Mouse (Mus musculus) limb, embryonic 10.5 days (tissue): ENCODE measurements around the gene Ell. TPM values are rescaled to one million over a fixed set of nuclear protein-coding genes. Genes with fewer than 3 reads are reported as not detected.
"Not testable (repeated sequence)": the region's sequence is repeated elsewhere in the genome, so short reads cannot be mapped to it uniquely, and the experiment has no call there.

ENCODE experiments used
- DNase-seq: peaks from one replicate; pipeline ENCODE4 v3.0.0-alpha.2; 2017; ENCODE audit warnings: low spot score
- H3K27ac ChIP-seq: fragments of 300-500 bp; sonication (generic); 2 replicates; pipeline ENCODE4 v1.5.1; 2016; ENCODE audit warnings: mild to moderate bottlenecking
- H3K27me3 ChIP-seq: fragments of 300-500 bp; sonication (generic); 2 replicates; pipeline ENCODE4 v1.6.1; 2016; ENCODE audit warnings: low read depth, mild to moderate bottlenecking; ENCODE audit not compliant: poor library complexity, severe bottlenecking
- H3K36me3 ChIP-seq: fragments of 300-500 bp; sonication (generic); 2 replicates; pipeline ENCODE4 v1.6.1; 2016; ENCODE audit warnings: mild to moderate bottlenecking, moderate library complexity
- H3K4me1 ChIP-seq: fragments of 300-500 bp; sonication (generic); 2 replicates; pipeline ENCODE4 v1.6.1; 2016
- H3K4me3 ChIP-seq: fragments of 300-500 bp; sonication (generic); 2 replicates; pipeline ENCODE4 v1.5.1; 2016; ENCODE audit warnings: mild to moderate bottlenecking, moderate library complexity
- H3K9me3 ChIP-seq: fragments of 300-500 bp; sonication (generic); replicated peaks from 2 replicates; pipeline ENCODE4 v1.6.1; 2016; ENCODE audit warnings: mild to moderate bottlenecking
- WGBS: fragments of 180-500 bp; shearing (Covaris S2); methylation state at CpG from one replicate; pipeline ENCODE4 v1.1.7; 2016; 5-methylcytosine and 5-hydroxymethylcytosine counted together
- polyA plus RNA-seq: library from polyadenylated mRNA; unstranded; fragments of >200 nt; fragmentation: Nextera tagmentation; extraction: Ambion mirVana; gene quantifications from 2 replicates; pipeline ENCODE4 v1.2.1, GENCODE M21; 2016

Gene Ell
- polyA plus RNA-seq, 1 experiment from 2014 or later = 26.1 TPM

DNA sequence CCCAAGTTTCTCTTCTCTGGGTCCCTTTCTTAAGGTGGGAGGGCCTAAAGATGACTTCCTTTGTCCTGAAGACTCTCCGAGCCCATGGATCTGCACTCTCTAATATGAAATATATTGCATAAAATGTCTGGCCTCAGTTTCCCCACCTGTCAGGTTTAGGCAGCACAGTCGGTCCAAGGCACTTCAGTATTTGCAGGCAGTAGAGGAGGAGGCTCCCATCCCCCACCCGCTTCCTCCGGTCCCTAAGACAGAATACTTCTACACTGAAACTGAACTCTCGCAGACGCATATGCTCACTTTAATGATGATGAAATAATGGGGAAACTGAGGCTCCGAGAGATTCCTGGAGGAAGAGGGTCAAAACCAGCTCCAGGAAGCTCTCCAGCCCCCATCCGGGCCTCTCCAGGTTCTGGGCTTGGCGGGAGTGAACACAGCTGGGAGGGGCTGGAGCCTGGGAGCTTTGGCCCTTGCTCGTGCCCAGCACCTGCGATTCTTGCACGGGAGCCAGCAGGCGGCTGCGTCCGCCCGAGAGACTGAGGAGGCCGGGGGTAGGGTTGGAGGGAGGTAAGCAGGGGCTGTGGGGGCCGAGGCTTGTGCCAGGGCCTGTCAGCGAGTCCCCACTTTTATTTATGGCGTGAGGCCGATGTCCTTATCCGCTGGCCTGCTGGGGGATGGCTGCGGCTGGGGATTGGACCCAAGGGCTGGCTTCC, 37.3 kb upstream of the Ell start:
- DNase-seq = peak; percentile 64
- peaks cover 63% of the 10 kb centered on the region for H3K27me3 ChIP-seq
- H3K36me3 ChIP-seq = peaks cover 32% of the 10 kb centered on the region
- peaks cover 81% of the 10 kb centered on the region for H3K4me1 ChIP-seq
- peak overlapping the region; percentile 72 for H3K27ac ChIP-seq
- 10% methylated on average over 23 of the region's 23 CpGs for WGBS
- peak overlapping the region; percentile 36 for H3K4me3 ChIP-seq
- H3K9me3 ChIP-seq = no peaks in the 10 kb centered on the region

DNA sequence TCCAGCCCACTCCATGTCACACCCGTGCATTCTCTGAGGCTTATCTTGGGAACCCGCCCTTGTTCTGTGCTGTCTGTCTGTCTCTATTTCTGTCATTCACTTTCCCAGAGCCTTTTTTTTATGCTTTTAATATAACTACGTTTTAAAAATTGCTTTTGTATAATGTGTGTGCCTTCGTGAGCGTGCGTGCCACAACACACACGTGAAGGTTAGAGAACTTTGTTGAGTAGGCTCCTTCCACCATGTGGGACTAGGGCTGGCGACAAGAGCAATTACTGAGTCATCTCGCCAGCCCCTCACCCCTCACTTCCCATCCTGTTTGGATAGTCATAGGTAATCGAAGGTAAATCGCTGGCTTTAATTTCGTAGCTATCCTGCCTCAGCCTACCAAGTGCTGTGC, 36.7 kb upstream of the Ell start:
- H3K27ac ChIP-seq = peak overlapping the region; percentile 72
- no peak for DNase-seq
- WGBS = 27% methylated on average over 12 of the region's 12 CpGs
- H3K4me1 ChIP-seq = peaks cover 80% of the 10 kb centered on the region
- H3K36me3 ChIP-seq = peaks cover 37% of the 10 kb centered on the region
- H3K27me3 ChIP-seq = peaks cover 57% of the 10 kb centered on the region
- H3K4me3 ChIP-seq = peak overlapping the region; percentile 36
- no peaks in the 10 kb centered on the region for H3K9me3 ChIP-seq

DNA sequence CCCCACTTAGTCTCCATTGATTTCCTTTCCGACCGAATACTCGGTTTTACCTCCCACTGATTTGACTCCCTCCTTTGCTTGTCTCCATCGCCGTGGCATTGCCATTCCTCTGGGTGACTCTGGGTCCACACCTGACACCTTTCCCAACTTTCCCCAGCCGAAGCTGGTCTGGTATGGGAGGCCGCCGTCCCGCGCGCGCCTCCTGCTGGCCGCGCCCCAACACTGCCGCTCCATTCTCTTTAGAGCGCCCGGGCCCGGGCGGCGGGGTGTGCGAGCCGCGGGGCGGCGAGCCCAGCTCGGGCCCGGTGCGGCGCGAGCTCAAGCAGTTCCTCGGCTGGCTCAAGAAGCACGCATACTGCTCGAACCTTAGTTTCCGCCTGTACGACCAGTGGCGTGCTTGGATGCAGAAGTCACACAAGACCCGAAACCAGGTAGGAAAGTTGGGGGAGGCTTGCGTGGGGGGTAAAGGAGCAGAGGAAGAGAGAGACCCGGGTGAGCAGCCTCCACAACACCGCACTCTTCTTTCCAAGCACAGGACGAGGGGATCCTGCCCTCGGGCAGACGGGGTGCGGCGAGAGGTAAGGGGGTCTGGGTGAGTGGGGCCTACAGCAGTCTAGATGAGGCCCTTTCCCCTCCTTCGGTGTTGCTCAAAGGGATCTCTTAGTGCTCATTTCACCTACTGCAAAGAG, 36.1 kb upstream of the Ell start:
- Histone ChIP-seq H3K4me1 (peaks cover 80% of the 10 kb centered on the region), H3K9me3 (no peaks in the 10 kb centered on the region), H3K36me3 (peaks cover 43% of the 10 kb centered on the region), H3K27me3 (peaks cover 51% of the 10 kb centered on the region), H3K4me3 (peak overlapping the region; percentile 33), H3K27ac (peak overlapping the region; percentile 82)
- WGBS = 12% methylated on average over 46 of the region's 46 CpGs
- DNase-seq = peak; percentile 84

DNA sequence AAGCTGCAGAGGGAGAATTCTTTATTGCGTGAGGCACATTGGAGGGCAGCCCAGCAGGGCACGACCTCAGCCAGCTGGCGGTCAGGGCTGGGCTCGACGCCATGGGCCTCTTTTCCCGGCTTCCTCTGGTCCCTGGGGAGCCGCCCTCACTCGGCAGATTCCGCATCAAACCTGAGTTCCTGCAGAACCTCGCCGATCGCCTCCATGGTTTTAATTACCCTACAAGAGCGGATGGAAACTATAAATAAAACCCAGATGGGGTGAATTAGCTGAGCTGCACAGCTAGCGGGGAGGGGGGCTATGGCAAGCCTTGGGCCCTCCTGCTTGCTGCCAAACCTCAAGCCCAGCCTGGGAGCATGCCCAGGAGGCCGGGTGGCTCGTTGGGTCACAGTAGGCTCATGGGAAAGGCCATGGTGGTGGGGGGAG, 35.0 kb upstream of the Ell start:
- Histone ChIP-seq H3K27ac (peak overlapping the region; percentile 82), H3K27me3 (peaks cover 40% of the 10 kb centered on the region), H3K36me3 (peaks cover 44% of the 10 kb centered on the region), H3K4me3 (peak overlapping the region; percentile 33), H3K9me3 (no peaks in the 10 kb centered on the region), H3K4me1 (peaks cover 80% of the 10 kb centered on the region)
- 20% methylated on average over 16 of the region's 16 CpGs for WGBS
- peak; percentile 84 for DNase-seq

DNA sequence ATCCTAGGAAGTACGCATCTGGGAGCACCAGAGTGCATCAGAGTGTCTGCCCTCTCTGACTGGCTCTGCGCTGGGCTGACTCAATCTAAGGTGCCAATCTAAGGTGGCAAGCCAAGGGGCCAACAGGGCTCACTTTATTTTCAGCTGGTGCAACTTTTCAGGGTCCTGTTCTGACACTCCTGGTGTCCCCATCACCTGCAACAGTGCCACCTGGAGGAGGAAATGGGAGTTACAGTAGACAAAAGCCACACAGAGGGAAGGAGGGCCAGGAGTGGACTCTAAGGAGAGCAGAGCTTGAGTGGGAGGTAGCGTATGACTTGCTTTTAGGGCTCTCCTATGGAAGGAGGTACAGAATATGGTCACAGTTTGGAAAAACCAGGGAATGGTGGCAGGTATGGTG, 34.4 kb upstream of the Ell start:
- peak overlapping the region; percentile 77 for H3K4me3 ChIP-seq
- H3K27ac ChIP-seq = peak overlapping the region; percentile 97
- H3K4me1 ChIP-seq = peaks cover 76% of the 10 kb centered on the region
- peaks cover 40% of the 10 kb centered on the region for H3K36me3 ChIP-seq
- H3K27me3 ChIP-seq = peaks cover 34% of the 10 kb centered on the region
- DNase-seq = peak; percentile 87
- no peaks in the 10 kb centered on the region for H3K9me3 ChIP-seq
- 61% methylated on average over 3 of the region's 3 CpGs for WGBS

DNA sequence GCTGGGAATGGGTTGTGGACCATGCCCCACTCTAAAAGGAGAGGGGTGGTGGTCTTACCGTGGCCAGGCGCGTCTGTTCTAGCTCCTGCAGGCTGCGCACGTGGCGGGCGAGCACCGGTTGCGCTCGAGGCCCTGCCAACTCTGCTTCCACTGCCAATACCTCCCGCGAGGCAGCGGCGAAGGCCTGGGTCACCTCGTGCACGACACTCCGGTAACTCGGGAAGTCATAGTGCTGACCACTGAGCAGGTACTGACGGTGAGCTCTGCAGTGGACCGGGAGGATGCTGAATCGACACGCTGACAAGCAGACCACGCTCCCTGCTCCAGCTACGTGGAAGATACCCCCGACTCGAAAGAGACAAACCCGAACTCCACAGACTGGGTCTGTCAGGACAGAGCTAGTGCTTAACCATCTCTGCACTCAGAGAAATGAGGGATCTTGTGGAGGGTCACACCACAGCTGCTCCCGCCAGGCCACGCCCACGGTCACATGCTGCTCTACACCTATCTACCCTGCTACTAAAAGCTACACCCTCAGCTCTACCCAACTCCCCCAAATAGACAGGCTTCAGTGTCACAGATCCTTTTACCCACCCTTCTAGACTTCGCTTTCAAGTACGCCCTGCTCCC, 33.4 kb upstream of the Ell start:
- no peak for DNase-seq
- peak overlapping the region; percentile 77 for H3K4me3 ChIP-seq
- H3K36me3 ChIP-seq = peaks cover 33% of the 10 kb centered on the region
- WGBS = 35% methylated on average over 32 of the region's 32 CpGs
- peaks cover 66% of the 10 kb centered on the region for H3K4me1 ChIP-seq
- peak overlapping the region; percentile 97 for H3K27ac ChIP-seq
- H3K9me3 ChIP-seq = no peaks in the 10 kb centered on the region
- peaks cover 25% of the 10 kb centered on the region for H3K27me3 ChIP-seq

DNA sequence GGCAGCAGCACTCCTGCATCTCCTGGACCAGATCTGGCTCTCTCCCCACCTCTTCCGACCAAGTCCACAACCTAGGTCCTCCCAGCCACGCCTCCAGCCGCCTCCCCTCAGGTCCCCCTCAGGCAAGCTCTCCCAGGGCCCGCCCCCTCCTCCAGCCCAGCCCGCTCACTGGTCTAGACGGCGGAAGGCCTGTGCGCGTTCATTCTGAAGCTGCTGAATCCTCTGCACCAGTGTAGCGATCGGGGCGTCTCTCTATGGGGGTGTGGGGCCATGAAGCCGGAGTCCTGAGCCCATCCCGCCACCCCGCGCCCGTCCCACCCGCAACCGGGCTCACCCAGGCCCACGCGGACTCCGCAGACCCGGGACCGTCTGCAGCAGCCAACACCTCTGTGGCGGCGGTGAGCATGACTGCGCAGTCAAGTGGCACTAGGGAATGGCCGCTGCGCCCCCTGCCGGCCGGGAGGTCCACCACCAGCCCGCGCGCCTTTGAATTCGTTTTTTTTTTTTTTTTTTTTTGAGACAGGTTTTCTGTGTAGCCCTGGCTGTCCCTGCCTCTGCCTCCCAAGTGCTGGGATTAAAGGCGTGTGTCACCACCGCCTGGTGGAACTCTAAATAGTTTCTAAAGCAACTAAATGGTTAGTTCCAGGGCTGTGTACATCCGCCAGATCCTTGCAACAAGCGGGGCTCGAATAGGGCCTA, 32.8 kb upstream of the Ell start, which contains the start of gene Rex1bd:
Rex1bd (minus strand) TSS at position 425 of the 699 bp plus-strand sequence.
- peak within 1 kb of the TSS; percentile 77 for H3K4me3 ChIP-seq
- peak; percentile 99 for DNase-seq
- H3K36me3 ChIP-seq = peaks cover 33% of the 10 kb centered on the region
- WGBS = 2% methylated on average over 40 of the region's 40 CpGs
- H3K9me3 ChIP-seq = no peaks in the 10 kb centered on the region
- H3K4me1 ChIP-seq = peaks cover 59% of the 10 kb centered on the region
- H3K27ac ChIP-seq = peak within 1 kb of the TSS; percentile 97
- H3K27me3 ChIP-seq = peaks cover 18% of the 10 kb centered on the region

DNA sequence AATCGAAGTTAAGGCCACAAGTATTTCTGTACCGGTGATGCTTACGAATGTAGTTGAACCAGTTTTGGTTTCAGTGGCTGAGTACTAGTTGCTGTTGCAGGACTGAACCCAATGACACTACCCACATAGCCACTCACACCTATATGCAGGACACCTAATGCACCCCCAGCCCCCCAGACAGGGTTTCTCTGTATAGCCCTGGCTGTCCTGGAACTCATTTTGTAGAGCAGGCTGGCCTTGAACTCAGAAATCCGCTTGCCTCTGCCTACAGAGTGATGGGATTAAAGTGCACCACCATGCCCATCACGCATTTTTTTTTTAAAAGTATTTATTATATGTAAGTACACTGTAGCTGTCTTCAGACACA, 32.2 kb upstream of the Ell start:
- H3K4me3 ChIP-seq = peak overlapping the region; percentile 77
- no peaks in the 10 kb centered on the region for H3K9me3 ChIP-seq
- H3K27me3 ChIP-seq = peaks cover 13% of the 10 kb centered on the region
- H3K4me1 ChIP-seq = peaks cover 54% of the 10 kb centered on the region
- no peak for DNase-seq
- 45% methylated on average over 5 of the region's 5 CpGs for WGBS
- no peak overlapping the region for H3K27ac ChIP-seq
- H3K36me3 ChIP-seq = peaks cover 37% of the 10 kb centered on the region

DNA sequence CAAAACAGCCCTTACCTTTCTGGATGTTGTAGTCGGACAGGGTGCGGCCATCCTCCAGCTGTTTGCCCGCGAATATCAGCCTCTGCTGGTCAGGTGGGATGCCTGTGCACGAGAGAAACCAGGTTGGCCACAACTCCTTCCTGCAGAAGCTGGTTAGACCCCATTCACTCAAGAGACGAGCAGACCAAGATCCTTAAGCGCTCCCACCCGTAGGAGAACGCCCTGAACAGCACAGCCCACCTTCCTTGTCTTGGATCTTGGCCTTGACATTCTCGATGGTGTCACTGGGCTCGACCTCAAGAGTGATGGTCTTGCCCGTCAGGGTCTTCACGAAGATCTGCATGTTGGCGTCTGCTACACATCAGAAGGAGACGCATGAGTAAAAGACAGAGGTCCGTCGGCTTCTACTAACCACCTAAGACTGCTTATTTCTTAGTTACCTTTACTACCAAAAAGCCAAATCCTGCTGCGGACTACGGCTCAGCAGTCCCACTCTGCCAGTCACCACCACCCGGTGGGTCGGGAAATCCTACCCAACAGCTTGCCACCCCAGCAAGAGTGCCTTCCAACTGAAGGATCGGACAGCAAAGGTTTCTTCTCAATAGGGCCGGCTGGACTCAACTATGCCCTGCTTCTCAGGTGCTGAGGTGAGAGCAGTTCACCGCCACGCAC, 29.8 kb upstream of the Ell start:
- Histone ChIP-seq H3K4me3 (peak overlapping the region; percentile 98), H3K9me3 (no peaks in the 10 kb centered on the region), H3K27me3 (no peaks in the 10 kb centered on the region; the same call in 1 of the 2 replicates), H3K36me3 (peaks cover 53% of the 10 kb centered on the region), H3K27ac (peak overlapping the region; percentile 97), H3K4me1 (peaks cover 30% of the 10 kb centered on the region)
- DNase-seq = no peak
- WGBS = 11% methylated on average over 25 of the region's 25 CpGs

DNA sequence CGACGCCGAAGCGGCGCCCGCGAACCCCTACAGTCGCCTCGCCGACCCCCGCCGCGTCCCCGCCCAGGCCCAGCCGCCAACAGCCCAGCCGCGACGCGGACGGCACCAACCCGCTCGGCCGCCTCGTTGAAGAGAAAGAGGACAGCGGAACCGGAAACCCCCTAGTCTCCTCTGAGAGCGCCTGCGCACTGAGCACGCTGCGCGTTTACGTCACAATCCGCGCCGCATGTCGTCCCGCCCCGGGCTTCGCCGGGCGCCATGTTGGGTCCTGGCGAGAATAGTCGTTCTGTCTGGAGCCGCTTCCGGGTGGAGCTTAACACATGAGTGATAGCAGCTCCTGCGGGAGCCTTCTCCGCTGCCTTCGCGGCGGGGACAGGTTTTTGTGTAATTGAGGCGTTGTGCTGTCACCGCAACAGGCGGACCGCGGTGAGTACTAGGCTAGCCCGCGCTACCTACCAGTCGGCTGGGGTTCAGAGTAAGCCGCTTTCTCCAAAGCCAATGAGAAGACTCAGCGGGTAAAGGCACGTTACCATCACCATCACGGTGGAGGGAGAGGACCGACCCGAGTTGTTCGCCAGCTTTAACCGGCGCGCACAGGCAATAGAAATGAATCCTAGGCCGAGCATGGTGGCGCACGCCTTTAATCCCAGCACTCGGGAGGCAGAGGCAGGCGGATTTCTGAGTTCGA, 28.9 kb upstream of the Ell start, which contains the start of gene Uba52:
Uba52 (minus strand) TSS at position 574 of the 688 bp plus-strand sequence.
- WGBS = 2% methylated on average over 74 of the region's 74 CpGs
- DNase-seq = peak; percentile 98
- Histone ChIP-seq H3K4me1 (peaks cover 20% of the 10 kb centered on the region), H3K36me3 (peaks cover 60% of the 10 kb centered on the region), H3K27me3 (no peaks in the 10 kb centered on the region), H3K4me3 (peak within 1 kb of the TSS; percentile 98), H3K27ac (peak within 1 kb of the TSS; percentile 97), H3K9me3 (no peaks in the 10 kb centered on the region)

DNA sequence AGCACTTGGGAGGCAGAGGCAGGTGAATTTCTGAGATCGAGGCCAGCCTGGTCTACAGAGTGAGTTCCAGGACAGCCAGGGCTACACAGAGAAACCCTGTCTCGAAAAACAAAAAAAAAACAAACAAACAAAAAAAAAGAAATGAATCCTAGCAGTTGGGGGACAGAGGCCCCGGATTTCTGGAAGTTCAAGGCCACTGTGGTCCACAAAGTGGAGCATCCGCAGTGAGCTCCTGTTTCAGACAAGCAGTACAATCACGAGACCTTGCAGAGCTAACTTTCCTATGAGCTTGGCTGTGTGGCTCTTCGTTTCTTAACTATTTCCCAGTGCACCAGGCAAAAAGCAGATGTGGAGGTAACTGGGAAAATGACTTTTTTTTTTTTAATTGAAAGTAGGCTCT, 28.1 kb upstream of the Ell start:
- peak overlapping the region; percentile 98 for H3K4me3 ChIP-seq
- 90% methylated on average over 6 of the region's 6 CpGs for WGBS
- peaks cover 12% of the 10 kb centered on the region for H3K4me1 ChIP-seq
- peaks cover 62% of the 10 kb centered on the region for H3K36me3 ChIP-seq
- H3K27ac ChIP-seq = peak overlapping the region; percentile 97
- H3K9me3 ChIP-seq, H3K27me3 ChIP-seq, DNase-seq: not testable (repeated sequence)
